Mouse (Mus musculus): ENCODE data around the gene Insl3. TPM values are rescaled to one million over a fixed set of nuclear protein-coding genes. Genes with fewer than 3 reads are reported as not detected.
A peak's percentile ranks its signal among the peaks of the same experiment; 100 is the strongest.

The Insl3 gene
- 1.3 and 2.0 TPM in 2 replicates for polyA plus RNA-seq (2014; fragmentation: Nextera tagmentation; extraction: Ambion mirVana)

DNA sequence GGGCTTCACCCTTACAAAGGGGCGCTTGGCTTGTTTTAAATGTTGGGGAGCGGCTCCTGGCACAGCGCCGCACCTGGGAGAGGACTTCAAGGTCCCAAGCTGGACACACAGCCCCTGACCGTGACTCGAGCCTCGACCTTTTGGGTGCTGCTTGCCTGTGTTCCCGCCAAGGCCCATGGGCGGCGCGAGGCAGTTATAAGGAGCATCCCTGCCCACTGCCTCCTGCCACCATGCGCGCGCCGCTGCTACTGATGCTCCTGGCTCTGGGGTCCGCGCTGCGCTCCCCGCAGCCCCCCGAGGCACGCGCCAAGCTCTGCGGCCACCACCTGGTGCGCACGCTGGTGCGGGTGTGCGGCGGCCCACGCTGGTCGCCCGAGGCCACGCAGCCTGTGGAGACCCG is at the start of gene Insl3:
TSS of gene Insl3 (plus strand) at position 187 of the 400 bp plus-strand sequence.
- H3K4me3 ChIP-seq (ENCODE audit: low read depth, low read length): no peak within 1 kb of the TSS
- no peak within 1 kb of the TSS for H3K27ac ChIP-seq (ENCODE audit: low read depth, low read length)
- no peak within 1 kb of the TSS for H3K9ac ChIP-seq (ENCODE audit: low read depth, low read length)
- H3K36me3 ChIP-seq (ENCODE audit: control insufficient read depth, insufficient read depth, low read length): no peaks in the 10 kb centered on the region
- H3K4me2 ChIP-seq: no peak within 1 kb of the TSS
- H3K9me3 ChIP-seq (ENCODE audit: control insufficient read depth, low read length): no peaks in the 10 kb centered on the region
- peaks cover 13% of the 10 kb centered on the region for H3K4me1 ChIP-seq (replicated peaks; ENCODE audit: control insufficient read depth, insufficient read depth, low read length)
- no peak for DNase-seq (ENCODE audit: low spot score)
- 11% methylated on average over 33 of the region's 33 CpGs for WGBS
- ATAC-seq (replicated peaks; ENCODE audit: low FRiP score): no peak
- peaks cover 100% of the 10 kb centered on the region for H3K27me3 ChIP-seq (replicated peaks; ENCODE audit: control insufficient read depth, insufficient read depth, low read length)

DNA sequence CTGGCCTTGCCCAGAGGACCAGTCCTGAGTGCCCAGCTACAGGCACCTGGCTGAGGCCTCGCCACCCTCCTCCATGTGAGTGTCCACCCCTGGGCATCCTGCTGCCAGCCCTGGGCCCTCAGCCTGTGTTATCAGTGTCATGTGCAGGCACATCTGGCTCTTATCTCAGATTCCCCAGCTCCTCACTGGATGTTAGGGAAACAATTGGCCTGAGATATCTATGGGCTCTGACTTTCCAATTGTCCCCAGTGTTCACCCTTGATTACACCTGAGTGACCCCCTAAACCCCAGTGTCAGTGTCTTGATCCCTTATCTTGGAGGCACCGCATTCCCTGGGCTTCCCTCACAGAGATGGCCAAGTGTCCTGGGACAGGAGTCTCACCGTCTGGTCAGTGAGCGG is 49.7 kb upstream of the Insl3 start:
- Histone ChIP-seq H3K9ac (ENCODE audit: low read depth, low read length) (no peak overlapping the region), H3K36me3 (ENCODE audit: control insufficient read depth, insufficient read depth, low read length) (no peaks in the 10 kb centered on the region), H3K9me3 (ENCODE audit: control insufficient read depth, low read length) (no peaks in the 10 kb centered on the region), H3K4me1 (replicated peaks; ENCODE audit: control insufficient read depth, insufficient read depth, low read length) (no peaks in the 10 kb centered on the region; the same call in none of the 2 replicates), H3K4me2 (no peak overlapping the region), H3K27me3 (replicated peaks; ENCODE audit: control insufficient read depth, insufficient read depth, low read length) (peaks cover 21% of the 10 kb centered on the region), H3K27ac (ENCODE audit: low read depth, low read length) (no peak overlapping the region), H3K4me3 (ENCODE audit: low read depth, low read length) (no peak overlapping the region)
- ATAC-seq (replicated peaks; ENCODE audit: low FRiP score) (no peak), DNase-seq (ENCODE audit: low spot score) (no peak)
- WGBS: 60% methylated on average over 4 of the region's 4 CpGs

DNA sequence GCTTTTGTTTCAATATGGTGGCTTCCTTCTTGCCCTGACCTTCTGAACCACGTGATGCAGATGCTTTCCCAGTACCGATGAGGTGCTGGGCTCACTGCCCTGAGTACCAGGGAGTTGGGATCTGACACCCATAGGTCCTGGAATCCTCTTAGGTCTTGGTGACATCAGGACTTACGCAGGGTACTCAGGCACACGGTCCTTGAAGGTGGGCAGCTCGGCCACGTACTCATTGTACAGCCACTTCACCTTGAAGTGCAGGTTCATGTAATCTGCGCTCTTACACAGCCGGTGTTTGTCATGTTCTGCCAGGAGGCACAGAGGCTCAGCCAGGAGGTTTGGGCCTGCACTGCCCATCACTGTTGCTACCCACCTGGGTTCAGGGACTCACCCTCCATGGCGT is 43.5 kb upstream of the Insl3 start:
- H3K4me2 ChIP-seq: no peak overlapping the region
- WGBS: 75% methylated on average over 9 of the region's 9 CpGs
- H3K4me1 ChIP-seq (replicated peaks; ENCODE audit: control insufficient read depth, insufficient read depth, low read length): no peaks in the 10 kb centered on the region
- H3K9ac ChIP-seq (ENCODE audit: low read depth, low read length): no peak overlapping the region
- H3K36me3 ChIP-seq (ENCODE audit: control insufficient read depth, insufficient read depth, low read length): no peaks in the 10 kb centered on the region
- H3K9me3 ChIP-seq (ENCODE audit: control insufficient read depth, low read length): no peaks in the 10 kb centered on the region
- DNase-seq (ENCODE audit: low spot score) (no peak), ATAC-seq (replicated peaks; ENCODE audit: low FRiP score) (no peak)
- no peak overlapping the region for H3K4me3 ChIP-seq (ENCODE audit: low read depth, low read length)
- no peak overlapping the region for H3K27ac ChIP-seq (ENCODE audit: low read depth, low read length)
- H3K27me3 ChIP-seq (replicated peaks; ENCODE audit: control insufficient read depth, insufficient read depth, low read length): no peaks in the 10 kb centered on the region; the same call in 1 of the 2 replicates

DNA sequence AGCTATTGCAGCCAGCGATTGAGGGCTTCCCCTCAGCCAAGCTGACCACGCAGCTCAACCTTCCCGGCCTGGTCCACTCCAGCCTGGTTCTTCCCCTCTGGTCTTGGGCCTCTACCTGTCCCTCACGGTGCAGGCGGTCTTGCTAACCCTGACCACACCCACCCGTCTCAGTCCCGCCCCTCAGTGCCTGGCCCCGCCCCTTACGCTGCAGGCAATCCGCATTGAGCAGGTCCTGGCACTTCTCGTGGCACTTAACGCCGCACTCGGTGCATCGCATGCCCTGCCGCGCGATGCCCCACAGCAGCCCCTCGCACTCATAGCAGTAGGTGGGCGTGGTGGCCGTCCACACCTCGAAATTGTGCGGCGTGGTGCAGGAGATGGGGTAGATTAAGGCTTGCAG is 34.4 kb upstream of the Insl3 start:
- H3K27ac ChIP-seq (ENCODE audit: low read depth, low read length): no peak overlapping the region
- H3K4me2 ChIP-seq: peak overlapping the region; percentile 36
- H3K27me3 ChIP-seq (replicated peaks; ENCODE audit: control insufficient read depth, insufficient read depth, low read length): peaks cover 62% of the 10 kb centered on the region
- no peaks in the 10 kb centered on the region for H3K9me3 ChIP-seq (ENCODE audit: control insufficient read depth, low read length)
- no peak overlapping the region for H3K9ac ChIP-seq (ENCODE audit: low read depth, low read length)
- H3K4me3 ChIP-seq (ENCODE audit: low read depth, low read length): no peak overlapping the region
- no peaks in the 10 kb centered on the region for H3K36me3 ChIP-seq (ENCODE audit: control insufficient read depth, insufficient read depth, low read length)
- ATAC-seq (replicated peaks; ENCODE audit: low FRiP score) (peak; percentile 51), DNase-seq (ENCODE audit: low spot score) (peak; percentile 74)
- WGBS: 2% methylated on average over 24 of the region's 24 CpGs
- H3K4me1 ChIP-seq (replicated peaks; ENCODE audit: control insufficient read depth, insufficient read depth, low read length): no peaks in the 10 kb centered on the region

DNA sequence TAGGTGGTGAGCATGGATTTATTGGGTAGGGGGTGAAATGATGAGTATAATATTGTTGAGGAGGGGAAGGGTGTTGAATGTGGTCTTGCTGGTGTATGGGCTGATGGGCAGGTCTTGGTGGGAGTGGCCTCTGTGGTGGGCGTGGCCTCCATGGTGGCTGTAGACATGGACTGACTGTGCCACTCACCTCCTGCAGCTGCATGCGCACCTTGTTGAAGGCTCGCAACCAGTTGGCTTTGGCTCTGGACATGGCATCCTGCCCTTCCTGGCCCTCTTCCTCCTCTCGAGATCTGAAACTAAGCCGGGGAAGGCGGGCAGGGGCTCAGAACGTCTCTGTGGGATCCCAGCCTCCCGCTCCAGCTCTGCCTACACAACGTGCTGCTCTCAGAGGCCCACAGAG is 31.2 kb upstream of the Insl3 start:
- Histone ChIP-seq H3K27me3 (replicated peaks; ENCODE audit: control insufficient read depth, insufficient read depth, low read length) (peaks cover 65% of the 10 kb centered on the region), H3K36me3 (ENCODE audit: control insufficient read depth, insufficient read depth, low read length) (no peaks in the 10 kb centered on the region), H3K27ac (ENCODE audit: low read depth, low read length) (no peak overlapping the region), H3K4me1 (replicated peaks; ENCODE audit: control insufficient read depth, insufficient read depth, low read length) (no peaks in the 10 kb centered on the region), H3K4me3 (ENCODE audit: low read depth, low read length) (no peak overlapping the region), H3K9ac (ENCODE audit: low read depth, low read length) (no peak overlapping the region), H3K4me2 (no peak overlapping the region; the same call in 1 of the 2 replicates), H3K9me3 (ENCODE audit: control insufficient read depth, low read length) (no peaks in the 10 kb centered on the region)
- WGBS: 25% methylated on average over 9 of the region's 9 CpGs
- DNase-seq (ENCODE audit: low spot score) (no peak), ATAC-seq (replicated peaks; ENCODE audit: low FRiP score) (no peak)

DNA sequence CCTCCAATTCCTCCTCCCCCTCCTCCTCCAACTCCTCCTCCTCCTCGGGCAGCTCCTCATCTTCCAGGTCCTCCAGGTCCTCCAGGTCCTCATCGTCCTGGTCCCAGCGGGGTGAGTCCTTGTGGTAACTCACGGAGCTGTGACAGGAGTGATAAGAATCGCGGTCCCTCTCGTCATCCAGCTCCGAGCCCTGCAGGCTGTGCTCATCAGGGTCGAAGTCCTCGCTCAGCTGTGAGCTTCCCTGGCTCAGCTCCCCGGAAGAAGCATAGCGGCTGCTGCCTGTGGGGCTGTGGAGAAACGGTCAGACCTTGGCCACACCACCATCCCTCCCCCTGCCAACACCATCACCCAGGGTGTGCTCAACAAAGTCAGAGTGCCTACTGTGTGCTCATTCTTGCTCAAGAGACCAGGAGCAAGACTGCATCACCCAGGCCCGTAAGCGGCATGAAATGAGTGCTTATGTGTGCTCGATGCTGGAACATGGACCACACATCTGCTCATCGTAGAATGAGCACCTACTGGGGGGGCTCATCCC is 30.4 kb upstream of the Insl3 start:
- H3K4me3 ChIP-seq (ENCODE audit: low read depth, low read length): 0 out of 2 replicates have a peak overlapping the region, but pooled peaks have one; percentile 7
- 26% methylated on average over 17 of the region's 17 CpGs for WGBS
- H3K9ac ChIP-seq (ENCODE audit: low read depth, low read length): no peak overlapping the region
- DNase-seq (ENCODE audit: low spot score) (no peak), ATAC-seq (replicated peaks; ENCODE audit: low FRiP score) (no peak)
- no peaks in the 10 kb centered on the region for H3K4me1 ChIP-seq (replicated peaks; ENCODE audit: control insufficient read depth, insufficient read depth, low read length)
- no peaks in the 10 kb centered on the region for H3K9me3 ChIP-seq (ENCODE audit: control insufficient read depth, low read length)
- H3K27me3 ChIP-seq (replicated peaks; ENCODE audit: control insufficient read depth, insufficient read depth, low read length): peaks cover 64% of the 10 kb centered on the region
- H3K27ac ChIP-seq (ENCODE audit: low read depth, low read length): no peak overlapping the region
- no peaks in the 10 kb centered on the region for H3K36me3 ChIP-seq (ENCODE audit: control insufficient read depth, insufficient read depth, low read length)
- peak overlapping the region; percentile 17; the same call in 1 of the 2 replicates for H3K4me2 ChIP-seq

DNA sequence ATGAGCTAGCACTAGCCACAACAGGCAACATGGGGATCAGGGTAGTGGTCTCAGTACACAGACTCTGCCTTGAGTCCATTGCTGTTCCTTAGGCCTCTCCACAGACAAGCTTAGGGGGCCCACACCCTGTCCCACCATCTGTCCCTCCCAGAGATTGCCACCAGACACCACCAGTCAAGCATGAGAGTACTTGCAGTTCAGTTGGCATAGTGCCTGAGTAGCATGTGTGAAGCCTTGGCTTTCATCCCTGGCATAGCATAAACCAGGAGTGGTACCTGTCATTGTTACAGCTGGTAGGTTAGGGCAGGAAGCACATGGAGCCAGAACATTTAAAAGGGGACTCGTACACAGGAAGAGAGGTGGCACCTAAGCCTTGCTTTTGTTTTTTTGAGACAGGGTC is 29.3 kb upstream of the Insl3 start:
- no peak for ATAC-seq (replicated peaks; ENCODE audit: low FRiP score)
- Histone ChIP-seq H3K4me1 (replicated peaks; ENCODE audit: control insufficient read depth, insufficient read depth, low read length) (no peaks in the 10 kb centered on the region), H3K36me3 (ENCODE audit: control insufficient read depth, insufficient read depth, low read length) (no peaks in the 10 kb centered on the region), H3K9me3 (ENCODE audit: control insufficient read depth, low read length) (no peaks in the 10 kb centered on the region), H3K4me2 (no peak overlapping the region), H3K27me3 (replicated peaks; ENCODE audit: control insufficient read depth, insufficient read depth, low read length) (peaks cover 53% of the 10 kb centered on the region), H3K4me3 (ENCODE audit: low read depth, low read length) (no peak overlapping the region), H3K9ac (ENCODE audit: low read depth, low read length) (no peak overlapping the region), H3K27ac (ENCODE audit: low read depth, low read length) (no peak overlapping the region)
- no peak for DNase-seq (ENCODE audit: low spot score)
- WGBS: 55% methylated on average over 1 of the region's 1 CpGs

DNA sequence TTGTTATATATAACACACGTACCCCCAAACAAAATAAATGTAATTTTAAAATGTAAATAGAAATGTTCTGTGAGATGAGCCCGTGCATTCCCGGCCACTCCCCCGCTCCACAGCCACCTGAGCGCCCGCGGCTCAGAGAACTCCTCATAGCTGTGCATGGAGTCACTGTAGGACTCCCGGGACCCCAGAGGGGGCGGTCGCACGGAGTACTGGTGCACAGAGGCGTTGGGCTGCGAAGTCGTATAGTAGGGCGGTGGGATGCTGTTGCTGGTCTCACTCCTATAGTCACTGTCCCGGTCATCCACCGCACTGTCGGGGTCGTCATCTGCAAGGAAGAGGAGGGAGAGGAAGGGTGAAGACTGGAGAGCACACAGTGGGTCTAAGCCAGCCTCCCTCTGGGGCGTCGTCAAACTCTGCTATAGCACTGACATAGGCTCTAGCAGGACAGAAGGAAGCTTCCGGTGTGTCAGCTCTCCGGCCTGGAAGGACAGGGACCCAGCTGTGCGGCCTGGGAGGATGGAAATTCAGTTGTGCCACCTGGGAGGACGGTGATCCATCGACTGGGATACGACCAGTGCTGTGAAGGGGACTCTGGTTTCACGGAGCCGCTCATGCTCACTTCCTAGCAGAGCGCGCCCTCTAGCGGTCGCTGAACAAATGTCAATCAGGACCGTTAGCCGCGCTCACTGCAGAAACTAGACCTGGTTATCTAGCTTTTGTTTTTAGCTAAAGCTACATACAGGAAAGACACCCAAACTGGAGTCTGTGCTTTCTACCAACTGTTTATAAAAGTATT is 28.5 kb upstream of the Insl3 start:
- no peaks in the 10 kb centered on the region for H3K9me3 ChIP-seq (ENCODE audit: control insufficient read depth, low read length)
- 0 out of 2 replicates have a peak overlapping the region, but pooled peaks have one; percentile 10 for H3K4me3 ChIP-seq (ENCODE audit: low read depth, low read length)
- 11% methylated on average over 36 of the region's 36 CpGs for WGBS
- no peaks in the 10 kb centered on the region for H3K36me3 ChIP-seq (ENCODE audit: control insufficient read depth, insufficient read depth, low read length)
- H3K27me3 ChIP-seq (replicated peaks; ENCODE audit: control insufficient read depth, insufficient read depth, low read length): peaks cover 46% of the 10 kb centered on the region
- no peak overlapping the region for H3K9ac ChIP-seq (ENCODE audit: low read depth, low read length)
- DNase-seq (ENCODE audit: low spot score) (peak; percentile 80), ATAC-seq (replicated peaks; ENCODE audit: low FRiP score) (peak; percentile 54)
- H3K4me1 ChIP-seq (replicated peaks; ENCODE audit: control insufficient read depth, insufficient read depth, low read length): peaks cover 4% of the 10 kb centered on the region
- peak overlapping the region; percentile 27; the same call in 1 of the 2 replicates for H3K4me2 ChIP-seq
- H3K27ac ChIP-seq (ENCODE audit: low read depth, low read length): no peak overlapping the region
